Mouse (Mus musculus) ES-Bruce4 (cell line): ENCODE measurements around the gene Cd101.

ENCODE experiments used
- CTCF ChIP-seq: IDR thresholded peaks from one replicate; pipeline ENCODE4 v1.8.1; 2011; ENCODE audit warnings: low read depth, low read length
- EP300 ChIP-seq: IDR thresholded peaks from 2 replicates; pipeline ENCODE4 v1.6.1; 2011; ENCODE audit warnings: low read depth, low read length; ENCODE audit not compliant: insufficient read depth
- POLR2A ChIP-seq: IDR thresholded peaks from one replicate; pipeline ENCODE4 v1.8.1; 2011; ENCODE audit warnings: low read length; ENCODE audit not compliant: insufficient read depth

DNA sequence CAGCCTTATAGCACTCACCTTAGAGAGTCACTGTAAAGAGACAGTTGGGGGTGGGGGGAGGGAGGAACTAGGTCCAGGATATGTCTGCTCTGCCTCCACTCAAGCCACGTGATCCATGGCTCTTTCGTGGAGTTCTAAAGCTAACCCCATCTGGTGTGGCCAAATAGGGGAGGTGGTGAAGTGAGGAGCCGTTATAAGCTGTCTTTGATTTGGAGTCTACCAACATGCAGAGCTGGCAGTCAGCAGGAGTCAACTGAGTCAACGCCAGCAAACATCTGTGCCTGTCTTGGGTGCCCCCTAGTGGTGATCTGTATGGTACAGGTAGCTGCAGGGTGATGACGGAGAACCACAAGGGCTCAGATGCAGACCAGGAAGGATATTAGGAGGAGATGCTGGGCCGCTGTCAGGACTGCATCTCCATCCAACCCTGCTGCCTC, 30.4 kb downstream of the Cd101 start:
- TF ChIP-seq CTCF (peak; percentile 95), POLR2A (no peak), EP300 (no peak)
